Mouse (Mus musculus) G1E (cell line): ENCODE data around the gene Ackr2.

ENCODE experiments used
- CTCF ChIP-seq: IDR thresholded peaks from 2 replicates; pipeline ENCODE4 v1.5.1; 2012; ENCODE audit warnings: low read depth, low read length, inconsistent platforms, mixed read lengths
- GATA1 ChIP-seq: IDR thresholded peaks from 2 replicates; pipeline ENCODE4 v1.6.1; 2012; ENCODE audit warnings: borderline replicate concordance, low read length, inconsistent platforms, mixed read lengths

DNA sequence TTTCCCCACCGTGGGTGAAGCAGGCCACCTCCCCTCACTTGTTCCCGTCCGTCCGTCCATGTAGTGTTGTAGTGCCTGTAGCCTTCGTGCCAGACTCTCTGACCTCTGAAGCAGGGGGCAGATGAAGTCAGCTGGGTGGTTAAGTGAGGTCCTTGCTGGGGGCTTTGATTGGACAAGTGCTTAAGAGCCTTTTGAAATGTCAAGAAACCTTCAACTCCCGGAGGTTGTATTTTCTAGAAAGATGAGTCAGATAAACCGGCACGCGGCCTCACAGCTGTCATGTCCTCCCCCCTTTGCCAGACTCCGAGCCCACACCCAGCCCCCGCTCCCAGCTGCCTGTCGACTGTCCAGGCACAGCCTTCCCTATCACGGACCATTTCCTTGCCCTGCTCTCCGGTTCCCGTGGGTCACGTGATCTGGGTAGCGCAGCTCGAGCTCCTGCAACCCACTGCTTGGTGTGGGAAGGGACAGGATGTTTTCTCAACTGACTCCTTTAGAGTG is 7.7 kb upstream of the Ackr2 start:
- TF ChIP-seq CTCF: no peak
- no peak for TF ChIP-seq GATA1
